Mouse (Mus musculus) thymus, postnatal 10 days (tissue): Measurements from ENCODE around the gene Gm13043.
"Not testable (repeated sequence)": the region's sequence is repeated elsewhere in the genome, so short reads cannot be mapped to it uniquely, and the experiment has no call there.

ENCODE experiments used
- DNase-seq, 2 experiments: peaks; one replicate each; pipeline ENCODE4 v3.0.0; 2021; ENCODE audit warnings: low spot score in 2 of 2

Gene Gm13043

GRCm38 (mm10) chr4:143511043-143511442, at the start of gene Gm13043:
Gene Gm13043, plus strand, starts transcription at chr4:143511343.
- DNase-seq: no peak

GRCm38 (mm10) chr4:143535654-143536053, 24.5 kb downstream of the Gm13043 start, which contains the start of gene Gm13040:
Gene Gm13040, plus strand, starts transcription at chr4:143535954.
- DNase-seq: not testable (repeated sequence)

DNA sequence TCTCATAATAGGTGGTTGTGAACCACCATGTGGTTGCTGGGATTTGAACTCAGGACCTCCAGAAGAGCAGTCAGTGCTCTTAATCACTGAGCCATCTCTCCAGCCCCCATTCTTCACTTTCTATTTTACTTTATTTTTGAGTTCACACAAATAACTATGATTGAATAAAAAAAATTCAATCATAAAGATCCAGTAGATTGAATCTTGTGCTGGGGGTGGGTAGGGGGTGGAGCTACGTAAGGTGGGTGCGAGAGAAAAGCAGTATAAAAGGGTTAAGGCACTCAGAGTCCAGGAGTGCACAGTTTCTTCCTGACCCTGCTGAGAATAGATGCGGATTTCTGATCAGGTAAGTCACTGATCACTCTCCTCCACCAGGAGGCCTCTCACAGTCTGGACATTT, 40.3 kb downstream of the Gm13043 start, which contains the start of the genes BC080695 and Gm13057:
Gene BC080695, plus strand, starts transcription at position 301 of the 400 bp plus-strand sequence.
Gene Gm13057, plus strand, starts transcription at position 310 of the 400 bp plus-strand sequence.
- DNase-seq: not testable (repeated sequence)
